Comparison of ENCODE assay signal across 19 mouse cellular contexts in genomic region chr17:3472018-3472417, GRCm38 (mm10).
DNase-seq lines count a peak whose midpoint lies in the region; TF ChIP-seq lines count a peak whose summit lies in the region.
"Had no signal": no experiment of that assay in that cellular context is flagged by ENCODE, and none has a peak within 500 bp of the region (broad histone marks: within the 10 kb centered on the region; RNA-seq: fewer than 3 reads in every experiment).

No protein-coding gene starts in this region.

- no peak for TF ChIP-seq CTCF in layer of hippocampus, adult 2 months (conservative IDR thresholded peaks at IDR 0.05)

- peak; percentile 41 to 42 for DNase-seq in layer of hippocampus, adult 2 months (ENCODE audit: low spot score in 2 of 2)
- DNase-seq in layer of hippocampus, postnatal 25 days (ENCODE audit: extremely low spot score in 1 of 2, low spot score in 1 of 2): no peak
- peak; percentile 62 to 79 for DNase-seq in right cerebral cortex, adult 2 months (ENCODE audit: low spot score in 2 of 2)
- no peak for DNase-seq in right cerebral cortex, postnatal 4 days
- peak; percentile 53 for DNase-seq in layer of hippocampus, adult 9-11 months
- peak; percentile 44 to 48 for DNase-seq in right cerebral cortex, postnatal 36 days (ENCODE audit: low spot score in 2 of 2)
- DNase-seq in T-cell, adult 2 months (ENCODE audit: low spot score): no peak
- DNase-seq: adrenal gland, postnatal 25 days; cerebellum, adult 18-20 months; cerebellum, postnatal 10 days; forebrain, postnatal 0 days; gastrocnemius, postnatal 14 days; kidney, adult 18-20 months; kidney, postnatal 25 days; liver, postnatal 0 days; lung, postnatal 36 days had no signal

- H3K4me3 ChIP-seq in layer of hippocampus, adult 2 months: peak overlapping the region; percentile 26; the same call in 1 of the 2 replicates
- H3K4me3 ChIP-seq: erythroblast, embryonic 14.5 days; kidney, embryonic 15.5 days; limb, embryonic 13.5 days had no signal

- peak overlapping the region; percentile 85 for H3K27ac ChIP-seq in layer of hippocampus, adult 2 months
- H3K27ac ChIP-seq: kidney, embryonic 15.5 days; limb, embryonic 13.5 days had no signal

Comparison
In these comparisons a context has a peak if more than half of its experiments do, and no peak if none do; other contexts are left out.
1. DNase-seq: peak in layer of hippocampus, adult 2 months (2 of 2), right cerebral cortex, adult 2 months (2 of 2), layer of hippocampus, adult 9-11 months (single experiment) and right cerebral cortex, postnatal 36 days (2 of 2); none in layer of hippocampus, postnatal 25 days (0 of 2), right cerebral cortex, postnatal 4 days (single experiment) and T-cell, adult 2 months (single experiment).